Mouse (Mus musculus) liver, embryonic 11.5 days (tissue): ENCODE results near the gene Cmip. TPM values are rescaled to one million over a fixed set of nuclear protein-coding genes. Genes with fewer than 3 reads are reported as not detected.

ENCODE experiments used
- ATAC-seq: fragments of 200-750 bp; cut with Nextera tagmentation; replicated peaks from 2 replicates; pipeline ENCODE4 v1.8.0; 2017; ENCODE audit warnings: moderate number of reproducible peaks, mild to moderate bottlenecking, moderate TSS enrichment, moderate library complexity; ENCODE audit not compliant: low FRiP score
- DNase-seq: peaks from one replicate; pipeline ENCODE4 v3.0.0-alpha.2; 2017; ENCODE audit warnings: low spot score
- H3K27ac ChIP-seq: fragments of 300-500 bp; sonication (generic); 2 replicates; pipeline ENCODE4 v1.5.1; 2014; ENCODE audit warnings: mild to moderate bottlenecking, low read depth, low read length, control low read depth
- H3K27me3 ChIP-seq: fragments of 300-500 bp; sonication (generic); replicated peaks from 2 replicates; pipeline ENCODE4 v1.6.1; 2014; ENCODE audit warnings: low read length, mixed read lengths; ENCODE audit not compliant: control insufficient read depth, insufficient read depth
- H3K36me3 ChIP-seq: fragments of 300-500 bp; sonication (generic); 2 replicates; pipeline ENCODE4 v1.6.1; 2014; ENCODE audit warnings: mild to moderate bottlenecking, low read length, moderate library complexity, mixed read lengths; ENCODE audit not compliant: control insufficient read depth, insufficient read depth
- H3K4me1 ChIP-seq: fragments of 300-500 bp; sonication (generic); replicated peaks from 2 replicates; pipeline ENCODE4 v1.6.1; 2014; ENCODE audit warnings: low read length, mixed read lengths; ENCODE audit not compliant: control insufficient read depth, insufficient read depth
- H3K4me2 ChIP-seq: fragments of 300-500 bp; sonication (generic); 2 replicates; pipeline ENCODE4 v1.6.1; 2014; ENCODE audit warnings: mild to moderate bottlenecking, control low read depth, moderate library complexity
- H3K4me3 ChIP-seq: fragments of 300-500 bp; sonication (generic); 2 replicates; pipeline ENCODE4 v1.5.1; 2014; ENCODE audit warnings: low read depth, low read length, control low read depth
- H3K9ac ChIP-seq: fragments of 300-500 bp; sonication (generic); 2 replicates; pipeline ENCODE4 v1.6.1; 2014; ENCODE audit warnings: low read depth, low read length, control low read depth
- H3K9me3 ChIP-seq: fragments of 300-500 bp; sonication (generic); 2 replicates; pipeline ENCODE4 v1.6.1; 2016; ENCODE audit warnings: low read length, inconsistent platforms, mixed read lengths; ENCODE audit not compliant: control insufficient read depth
- WGBS: fragments of 180-500 bp; shearing (Covaris S2); extraction: QIAGEN DNeasy Blood & Tissue Kit; methylation state at CpG from one replicate; pipeline ENCODE4 v1.1.7; 2014; 5-methylcytosine and 5-hydroxymethylcytosine counted together
- polyA plus RNA-seq: library from polyadenylated mRNA; unstranded; fragments of >200 nt; fragmentation: Nextera tagmentation; extraction: Ambion mirVana; gene quantifications from 2 replicates; pipeline ENCODE4 v1.2.1, GENCODE M21; 2014

Gene Cmip
- polyA plus RNA-seq, 1 experiment from 2014 or later = 17.1 TPM

GRCm38 (mm10) chr8:117361595-117362437, 105.0 kb downstream of the Cmip start:
- no peaks in the 10 kb centered on the region for H3K27me3 ChIP-seq
- peaks cover 39% of the 10 kb centered on the region for H3K4me1 ChIP-seq
- no peaks in the 10 kb centered on the region for H3K9me3 ChIP-seq
- H3K4me2 ChIP-seq = no peak overlapping the region
- H3K4me3 ChIP-seq = no peak overlapping the region
- H3K27ac ChIP-seq = no peak overlapping the region
- H3K9ac ChIP-seq = no peak overlapping the region
- ATAC-seq (no peak), DNase-seq (no peak)
- WGBS = 71% methylated on average over 12 of the region's 12 CpGs
- no peaks in the 10 kb centered on the region for H3K36me3 ChIP-seq

- no peak overlapping the region for H3K9ac ChIP-seq
- ATAC-seq = no peak
- H3K9me3 ChIP-seq = no peaks in the 10 kb centered on the region
- 22% methylated on average over 2 of the region's 2 CpGs for WGBS
- no peak for DNase-seq
- no peak overlapping the region for H3K27ac ChIP-seq
- peaks cover 45% of the 10 kb centered on the region for H3K4me1 ChIP-seq
- no peak overlapping the region for H3K4me2 ChIP-seq
- no peaks in the 10 kb centered on the region for H3K27me3 ChIP-seq
- no peak overlapping the region for H3K4me3 ChIP-seq
- H3K36me3 ChIP-seq = no peaks in the 10 kb centered on the region
Measured at GRCm38 (mm10) chr8:117362438-117362726, 105.5 kb downstream of the Cmip start.

- H3K9ac ChIP-seq = no peak overlapping the region
- no peaks in the 10 kb centered on the region for H3K27me3 ChIP-seq
- WGBS = 86% methylated on average over 10 of the region's 10 CpGs
- no peaks in the 10 kb centered on the region for H3K36me3 ChIP-seq
- H3K9me3 ChIP-seq = no peaks in the 10 kb centered on the region
- no peak for ATAC-seq
- no peak for DNase-seq
- no peak overlapping the region for H3K4me3 ChIP-seq
- peaks cover 52% of the 10 kb centered on the region for H3K4me1 ChIP-seq
- H3K4me2 ChIP-seq = no peak overlapping the region
- H3K27ac ChIP-seq = no peak overlapping the region
Measured at GRCm38 (mm10) chr8:117363291-117363690, 106.4 kb downstream of the Cmip start.

- Histone ChIP-seq H3K4me2 (no peak overlapping the region), H3K4me1 (peaks cover 51% of the 10 kb centered on the region), H3K9me3 (no peaks in the 10 kb centered on the region), H3K9ac (no peak overlapping the region), H3K27ac (no peak overlapping the region), H3K4me3 (no peak overlapping the region), H3K36me3 (no peaks in the 10 kb centered on the region), H3K27me3 (no peaks in the 10 kb centered on the region)
- no peak for ATAC-seq
- DNase-seq = no peak
- 84% methylated on average over 19 of the region's 19 CpGs for WGBS
Measured at GRCm38 (mm10) chr8:117364374-117365160, 107.7 kb downstream of the Cmip start.

DNA sequence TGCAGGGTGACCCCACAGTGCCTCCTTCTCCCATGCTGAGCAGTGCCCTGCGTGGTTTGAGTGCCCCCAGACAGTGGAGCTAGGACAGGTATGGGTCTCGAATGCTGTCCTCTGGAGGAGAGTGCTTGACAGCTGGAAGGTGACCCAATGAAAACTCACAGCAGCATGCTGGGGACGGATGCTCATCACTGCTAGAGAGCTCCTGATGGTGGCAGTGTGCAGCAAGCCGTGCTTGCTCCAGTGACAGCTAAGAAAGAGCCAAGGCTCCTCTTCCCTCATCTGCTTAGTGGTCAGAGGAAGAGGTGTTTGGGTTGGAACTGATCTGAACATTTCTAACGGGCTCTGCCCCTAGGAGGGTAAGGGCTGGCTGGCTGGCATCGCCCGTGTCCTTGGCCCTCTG, 109.6 kb downstream of the Cmip start:
- WGBS = 62% methylated on average over 7 of the region's 7 CpGs
- no peaks in the 10 kb centered on the region for H3K27me3 ChIP-seq
- H3K4me2 ChIP-seq = no peak overlapping the region
- H3K4me1 ChIP-seq = peaks cover 46% of the 10 kb centered on the region
- H3K9ac ChIP-seq = no peak overlapping the region
- H3K9me3 ChIP-seq = no peaks in the 10 kb centered on the region
- ATAC-seq = no peak
- H3K4me3 ChIP-seq = no peak overlapping the region
- H3K27ac ChIP-seq = no peak overlapping the region
- DNase-seq = no peak
- no peaks in the 10 kb centered on the region for H3K36me3 ChIP-seq

DNA sequence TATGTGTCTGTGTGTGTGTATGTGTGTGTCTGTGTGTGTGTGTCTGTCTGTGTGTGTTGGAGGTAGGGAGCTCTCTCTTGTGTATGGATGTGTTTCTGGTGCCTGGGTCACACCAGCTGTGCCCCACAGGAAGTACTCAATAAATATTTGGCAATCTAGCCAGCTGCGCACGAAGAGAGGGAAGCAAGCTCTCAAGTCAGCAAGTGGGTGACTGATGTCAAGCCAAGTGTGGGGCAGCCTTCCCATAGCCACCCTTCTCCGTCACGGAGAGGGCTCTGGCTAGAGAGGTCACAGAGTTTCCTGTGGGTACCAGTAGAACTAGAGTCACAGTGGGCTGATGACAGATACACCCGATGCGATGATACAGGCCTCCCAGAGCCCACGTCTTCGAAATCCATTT, 110.6 kb downstream of the Cmip start:
- Histone ChIP-seq H3K9ac (no peak overlapping the region), H3K27me3 (no peaks in the 10 kb centered on the region), H3K4me1 (peaks cover 48% of the 10 kb centered on the region), H3K27ac (no peak overlapping the region), H3K9me3 (no peaks in the 10 kb centered on the region), H3K4me3 (no peak overlapping the region), H3K36me3 (no peaks in the 10 kb centered on the region), H3K4me2 (no peak overlapping the region)
- no peak for ATAC-seq
- no peak for DNase-seq
- 73% methylated on average over 8 of the region's 8 CpGs for WGBS

GRCm38 (mm10) chr8:117368781-117369180, 111.9 kb downstream of the Cmip start:
- Histone ChIP-seq H3K27me3 (no peaks in the 10 kb centered on the region), H3K4me3 (no peak overlapping the region), H3K9ac (no peak overlapping the region), H3K4me2 (no peak overlapping the region), H3K9me3 (no peaks in the 10 kb centered on the region), H3K27ac (no peak overlapping the region), H3K36me3 (no peaks in the 10 kb centered on the region), H3K4me1 (peaks cover 49% of the 10 kb centered on the region)
- WGBS = 70% methylated on average over 8 of the region's 8 CpGs
- ATAC-seq (no peak), DNase-seq (no peak)

DNA sequence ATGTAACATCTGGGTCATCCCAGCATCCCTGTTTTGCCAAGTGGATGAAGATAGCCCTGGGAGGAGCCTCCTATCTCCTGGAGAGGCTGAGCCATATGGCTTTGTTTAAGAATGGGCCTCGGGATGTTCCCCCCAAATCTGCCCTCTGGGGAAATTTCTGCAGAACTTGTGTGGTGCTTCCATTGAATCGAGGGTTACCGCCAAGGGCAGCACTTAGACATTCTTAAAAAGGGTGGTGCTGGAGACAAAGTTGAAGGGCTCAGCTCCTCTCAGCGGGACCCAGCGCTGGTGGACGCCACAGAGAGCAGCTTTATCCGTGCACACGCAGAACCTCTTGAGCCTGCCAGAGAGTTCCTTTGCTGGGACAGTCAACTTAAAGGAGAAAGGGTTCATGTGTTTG, 113.1 kb downstream of the Cmip start:
- H3K27ac ChIP-seq = no peak overlapping the region
- H3K36me3 ChIP-seq = no peaks in the 10 kb centered on the region
- no peak overlapping the region for H3K9ac ChIP-seq
- H3K4me2 ChIP-seq = no peak overlapping the region
- no peaks in the 10 kb centered on the region for H3K9me3 ChIP-seq
- WGBS = 74% methylated on average over 8 of the region's 8 CpGs
- no peak for ATAC-seq
- H3K4me1 ChIP-seq = peaks cover 49% of the 10 kb centered on the region
- no peak overlapping the region for H3K4me3 ChIP-seq
- no peak for DNase-seq
- no peaks in the 10 kb centered on the region for H3K27me3 ChIP-seq

- no peak for DNase-seq
- Histone ChIP-seq H3K9ac (no peak overlapping the region), H3K27me3 (no peaks in the 10 kb centered on the region), H3K9me3 (no peaks in the 10 kb centered on the region), H3K4me2 (no peak overlapping the region), H3K27ac (no peak overlapping the region), H3K4me3 (no peak overlapping the region), H3K36me3 (no peaks in the 10 kb centered on the region), H3K4me1 (peaks cover 49% of the 10 kb centered on the region)
- 70% methylated on average over 7 of the region's 7 CpGs for WGBS
- peak; percentile 34; the same call in 1 of the 2 replicates for ATAC-seq
Measured at GRCm38 (mm10) chr8:117371189-117371588, 114.3 kb downstream of the Cmip start.
